Mouse (Mus musculus) megakaryocyte, embryonic 14.5 days (primary cell): Measurements from ENCODE around the gene Fam219b.

ENCODE experiments used
- FLI1 ChIP-seq: IDR thresholded peaks from 2 replicates; pipeline ENCODE4 v1.6.1; 2012; ENCODE audit warnings: low read length, inconsistent platforms, mixed read lengths
- GATA1 ChIP-seq: IDR thresholded peaks from 3 replicates; pipeline ENCODE4 v1.6.1; 2012; ENCODE audit warnings: mixed read lengths, low read length, inconsistent platforms, borderline replicate concordance

DNA sequence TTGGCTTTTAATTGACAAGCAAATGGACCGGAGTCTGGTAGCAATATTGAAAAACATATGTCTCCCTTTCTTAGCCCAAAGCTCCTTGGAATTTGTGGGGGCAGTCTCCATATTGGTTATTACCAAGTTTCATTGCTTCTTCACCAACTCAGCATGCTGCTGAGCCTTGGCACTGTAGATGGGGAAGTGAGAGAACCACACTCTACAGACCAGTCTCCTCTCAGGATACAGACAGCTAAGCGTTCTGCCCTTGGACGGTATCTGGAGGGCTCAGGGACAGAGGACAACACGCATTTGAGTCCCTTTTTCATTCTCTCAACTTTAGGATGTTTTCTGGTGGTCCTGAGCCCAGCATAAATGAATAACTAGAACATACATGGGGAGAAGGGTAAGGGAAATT, 21.3 kb downstream of the Fam219b start:
- TF ChIP-seq GATA1, result no peak
- TF ChIP-seq FLI1, result no peak
